Mouse (Mus musculus): ENCODE measurements around the gene Nova1.

- TF ChIP-seq USF2 (IDR thresholded peaks at IDR 0.05; ENCODE audit: borderline replicate concordance in 1 of 2, insufficient read depth in 1 of 2, low read depth in 1 of 2, low read length in 2 of 2) (no peak), NELFE (IDR thresholded peaks at IDR 0.05; ENCODE audit: low read depth, low read length) (no peak), GATA1 (IDR thresholded peaks at IDR 0.05; ENCODE audit: low read depth, low read length) (peak; percentile 13; the same call in 1 of the 2 replicates), POLR2A (IDR thresholded peaks at IDR 0.05; ENCODE audit: control insufficient read depth in 1 of 2, insufficient read depth in 1 of 2, low read depth in 1 of 2, low read length in 2 of 2, poor library complexity in 1 of 2) (no peak)
Measured at GRCm38 (mm10) chr12:46759450-46759849, 59.3 kb downstream of the Nova1 start.
